ENCODE assay signal across 9 mouse cellular contexts in genomic region chr8:80922642-80923041, GRCm38 (mm10). TPM values are rescaled to one million over a fixed set of nuclear protein-coding genes. Genes with fewer than 3 reads are reported as not detected.
DNase-seq lines count a peak whose midpoint lies in the region; ATAC-seq and TF ChIP-seq lines count a peak whose summit lies in the region.
"Had no signal": no experiment of that assay in that cellular context is flagged by ENCODE, and none has a peak within 500 bp of the region (broad histone marks: within the 10 kb centered on the region; RNA-seq: fewer than 3 reads in every experiment).

No protein-coding gene starts in this region.

- H3K9ac ChIP-seq in limb, embryonic 14.5 days (ENCODE audit: low read depth, low read length, severe bottlenecking) = no peak overlapping the region
- no peak overlapping the region for H3K9ac ChIP-seq in heart, embryonic 14.5 days (ENCODE audit: low read length)
- H3K9ac ChIP-seq in stomach, embryonic 16.5 days (ENCODE audit: low read length) = no peak overlapping the region
- H3K9ac ChIP-seq: embryonic facial prominence, embryonic 13.5 days had no signal

- 53% methylated on average over 6 of the region's 6 CpGs for WGBS in limb, embryonic 14.5 days
- WGBS in limb, embryonic 10.5 days = 84% methylated on average over 6 of the region's 6 CpGs
- 37% methylated on average over 6 of the region's 6 CpGs for WGBS in heart, embryonic 14.5 days
- WGBS in stomach, embryonic 16.5 days = 43% methylated on average over 6 of the region's 6 CpGs

- no peak overlapping the region for H3K27ac ChIP-seq in limb, embryonic 14.5 days (replicated peaks; ENCODE audit: low read depth, low read length)
- no peak overlapping the region for H3K27ac ChIP-seq in limb, embryonic 10.5 days
- H3K27ac ChIP-seq in heart, embryonic 14.5 days (replicated peaks in 1 of 2; ENCODE audit: control insufficient read depth in 1 of 2, insufficient read depth in 1 of 2, low read depth in 2 of 2, low read length in 2 of 2) = peak overlapping the region in 1 of 2 experiments; percentile 33; a peak in 1 of 4 replicates
- peak overlapping the region; percentile 31; the same call in 1 of the 2 replicates for H3K27ac ChIP-seq in stomach, embryonic 16.5 days (ENCODE audit: low read length)
- H3K27ac ChIP-seq: embryonic facial prominence, embryonic 13.5 days had no signal

- no peaks in the 10 kb centered on the region for H3K27me3 ChIP-seq in limb, embryonic 14.5 days (ENCODE audit: control insufficient read depth, insufficient read depth, low read length)
- no peaks in the 10 kb centered on the region for H3K27me3 ChIP-seq in limb, embryonic 10.5 days (ENCODE audit: low read depth, poor library complexity, severe bottlenecking)
- no peaks in the 10 kb centered on the region for H3K27me3 ChIP-seq in heart, embryonic 14.5 days (ENCODE audit: control insufficient read depth, insufficient read depth, low read length)
- no peaks in the 10 kb centered on the region for H3K27me3 ChIP-seq in stomach, embryonic 16.5 days (ENCODE audit: control insufficient read depth, insufficient read depth, low read length)
- H3K27me3 ChIP-seq: embryonic facial prominence, embryonic 13.5 days had no signal

- H3K4me1 ChIP-seq in limb, embryonic 14.5 days (ENCODE audit: control insufficient read depth, insufficient read depth, low read length) = 0 out of 2 replicates have a peak, but pooled peaks cover 5% of the 10 kb centered on the region
- H3K4me1 ChIP-seq in limb, embryonic 10.5 days = peaks cover 3% of the 10 kb centered on the region; the same call in 1 of the 2 replicates
- H3K4me1 ChIP-seq in heart, embryonic 14.5 days (ENCODE audit: control insufficient read depth in 2 of 2, insufficient read depth in 2 of 2, low read length in 2 of 2) = peaks cover 2 to 5% of the 10 kb centered on the region in 2 experiments; a peak in 2 of 4 replicates
- 0 out of 2 replicates have a peak, but pooled peaks cover 3% of the 10 kb centered on the region for H3K4me1 ChIP-seq in stomach, embryonic 16.5 days (ENCODE audit: control insufficient read depth, insufficient read depth, low read length)

- peak; percentile 80 for DNase-seq in limb, embryonic 14.5 days (ENCODE audit: low spot score)
- no peak for DNase-seq in limb, embryonic 10.5 days (ENCODE audit: low spot score)
- peak; percentile 88 to 91 for DNase-seq in cerebellum, postnatal 10 days
- peak; percentile 80 to 85 for DNase-seq in kidney, postnatal 25 days
- DNase-seq in lung, postnatal 14 days = peak; percentile 84
- DNase-seq in thymus, postnatal 10 days (ENCODE audit: low spot score in 2 of 2) = no peak

- H3K36me3 ChIP-seq in limb, embryonic 14.5 days (ENCODE audit: control insufficient read depth, insufficient read depth, low read length) = no peaks in the 10 kb centered on the region
- no peaks in the 10 kb centered on the region for H3K36me3 ChIP-seq in limb, embryonic 10.5 days
- H3K36me3 ChIP-seq in heart, embryonic 14.5 days (ENCODE audit: control insufficient read depth, insufficient read depth, low read length) = no peaks in the 10 kb centered on the region
- H3K36me3 ChIP-seq in stomach, embryonic 16.5 days (ENCODE audit: control insufficient read depth, insufficient read depth, low read length) = no peaks in the 10 kb centered on the region
- H3K36me3 ChIP-seq: embryonic facial prominence, embryonic 13.5 days had no signal

- ATAC-seq in limb, embryonic 14.5 days (ENCODE audit: low FRiP score, low read depth) = peak; percentile 63; the same call in 1 of the 2 replicates
- peak; percentile 66; the same call in 1 of the 2 replicates for ATAC-seq in heart, embryonic 14.5 days (ENCODE audit: insufficient number of reproducible peaks, insufficient read depth, low FRiP score, low read depth)
- peak; percentile 91 for ATAC-seq in stomach, embryonic 16.5 days (ENCODE audit: insufficient read depth, low FRiP score)

- no peak for TF ChIP-seq POLR2A in limb, embryonic 14.5 days (IDR thresholded peaks at IDR 0.05; ENCODE audit: borderline replicate concordance, extremely low read depth, insufficient read depth, insufficient read length)

- no peak overlapping the region for H3K4me2 ChIP-seq in limb, embryonic 14.5 days (replicated peaks; ENCODE audit: low read depth, low read length, severe bottlenecking)
- H3K4me2 ChIP-seq in heart, embryonic 14.5 days (ENCODE audit: low read length) = no peak overlapping the region
- H3K4me2 ChIP-seq in stomach, embryonic 16.5 days (ENCODE audit: low read depth, low read length) = no peak overlapping the region
- H3K4me2 ChIP-seq: embryonic facial prominence, embryonic 13.5 days had no signal

- H3K4me3 ChIP-seq in limb, embryonic 14.5 days (replicated peaks; ENCODE audit: low read length) = no peak overlapping the region
- no peak overlapping the region for H3K4me3 ChIP-seq in limb, embryonic 10.5 days
- no peak overlapping the region for H3K4me3 ChIP-seq in heart, embryonic 14.5 days (ENCODE audit: control insufficient read depth in 1 of 2, insufficient read depth in 1 of 2, low read depth in 1 of 2, low read length in 2 of 2)
- H3K4me3 ChIP-seq in stomach, embryonic 16.5 days (replicated peaks; ENCODE audit: low read length) = no peak overlapping the region
- H3K4me3 ChIP-seq: embryonic facial prominence, embryonic 13.5 days had no signal

- no peaks in the 10 kb centered on the region for H3K9me3 ChIP-seq in limb, embryonic 14.5 days (ENCODE audit: control insufficient read depth, low read length)
- no peaks in the 10 kb centered on the region for H3K9me3 ChIP-seq in limb, embryonic 10.5 days (replicated peaks)
- no peaks in the 10 kb centered on the region for H3K9me3 ChIP-seq in heart, embryonic 14.5 days (ENCODE audit: control insufficient read depth, low read length)
- no peaks in the 10 kb centered on the region for H3K9me3 ChIP-seq in stomach, embryonic 16.5 days (replicated peaks; ENCODE audit: control insufficient read depth, low read length)
- H3K9me3 ChIP-seq: embryonic facial prominence, embryonic 13.5 days had no signal

RNA-seq across cellular contexts. Expression of gene Gab1, which starts 42.3 kb away (rescaled TPM):
- polyA plus RNA-seq in limb, embryonic 14.5 days (2012; rRNA removed) = 44.8 and 56.3 TPM in 2 replicates
- 41.3 and 47.2 TPM in 2 replicates for polyA plus RNA-seq in limb, embryonic 14.5 days (2014; fragmentation: Nextera tagmentation; extraction: Ambion mirVana)
- polyA plus RNA-seq in limb, embryonic 10.5 days (2016; fragmentation: Nextera tagmentation; extraction: Ambion mirVana) = 10.6 and 14.2 TPM in 2 replicates
- 44.4 and 47.6 TPM in 2 replicates for polyA plus RNA-seq in heart, embryonic 14.5 days (2014; fragmentation: Nextera tagmentation; extraction: Ambion mirVana)
- 13.6 and 14.6 TPM in 2 replicates for polyA plus RNA-seq in stomach, embryonic 16.5 days (2015; fragmentation: Nextera tagmentation; extraction: Ambion mirVana)

Comparison
In these comparisons a context has a peak if more than half of its experiments do, and no peak if none do; other contexts are left out.
1. DNase-seq: peak in limb, embryonic 14.5 days (single experiment), cerebellum, postnatal 10 days (2 of 2), kidney, postnatal 25 days (2 of 2) and lung, postnatal 14 days (single experiment); none in limb, embryonic 10.5 days (single experiment) and thymus, postnatal 10 days (0 of 2).
2. Peak in every context shown above with its lines, with median percentiles within 50 percentile points of each other: ATAC-seq.